Mouse (Mus musculus) olfactory bulb, adult 2 months (tissue): ENCODE data around the gene Cpsf2.

ENCODE experiments used
- CTCF ChIP-seq: fragments of 200-500 bp; IDR thresholded peaks from 2 replicates; pipeline ENCODE4 v1.5.1; 2012; ENCODE audit warnings: low read depth, mild to moderate bottlenecking, low read length, moderate library complexity; ENCODE audit not compliant: insufficient read depth
- POLR2A ChIP-seq: fragments of 200-500 bp; IDR thresholded peaks from 2 replicates; pipeline ENCODE4 v1.6.1; 2012; ENCODE audit warnings: mild to moderate bottlenecking, low read depth, low read length, moderate library complexity; ENCODE audit not compliant: insufficient read depth

DNA sequence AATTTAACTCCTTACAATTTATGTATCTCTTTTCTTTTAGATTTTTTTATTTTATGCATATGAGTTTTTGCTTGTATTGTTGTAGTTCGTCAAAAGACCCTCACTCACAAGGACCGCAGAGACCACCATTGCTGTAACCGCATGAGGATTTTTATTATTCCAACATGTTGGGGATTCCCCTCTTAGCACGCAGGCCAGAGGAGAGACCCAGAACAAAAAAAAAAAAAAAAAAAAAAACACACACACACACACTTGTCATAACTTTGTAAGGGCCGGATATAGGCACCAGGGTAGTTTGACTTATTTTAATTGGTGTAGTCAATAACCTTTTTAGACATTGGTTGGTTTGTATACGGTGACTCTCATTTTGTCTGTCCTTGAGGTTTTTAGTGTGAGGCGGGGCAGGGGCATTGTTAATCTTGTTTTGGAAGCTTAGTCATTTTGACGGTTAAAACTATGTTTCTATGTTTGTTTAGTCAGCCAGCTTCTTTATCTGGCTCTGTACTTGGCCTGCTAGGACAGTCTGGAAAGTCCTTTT, 3.5 kb downstream of the Cpsf2 start:
- no peak for TF ChIP-seq CTCF
- TF ChIP-seq POLR2A = no peak
